Mouse (Mus musculus) small intestine, adult 2 months (tissue): ENCODE data around the gene Dock4.

Experiments
- CTCF ChIP-seq: fragments of 200-500 bp; IDR thresholded peaks from 2 replicates; pipeline ENCODE4 v1.5.1; 2012; ENCODE audit warnings: low read depth, mild to moderate bottlenecking, control low read depth, inconsistent platforms, low read length, moderate library complexity, mixed read lengths; ENCODE audit not compliant: insufficient replicate concordance, insufficient read length; ENCODE audit errors: extremely low read depth
- POLR2A ChIP-seq: fragments of 200-500 bp; IDR thresholded peaks from 2 replicates; pipeline ENCODE4 v1.6.1; 2012; ENCODE audit warnings: low read depth, mild to moderate bottlenecking, control low read depth, inconsistent platforms, low read length, moderate library complexity

DNA sequence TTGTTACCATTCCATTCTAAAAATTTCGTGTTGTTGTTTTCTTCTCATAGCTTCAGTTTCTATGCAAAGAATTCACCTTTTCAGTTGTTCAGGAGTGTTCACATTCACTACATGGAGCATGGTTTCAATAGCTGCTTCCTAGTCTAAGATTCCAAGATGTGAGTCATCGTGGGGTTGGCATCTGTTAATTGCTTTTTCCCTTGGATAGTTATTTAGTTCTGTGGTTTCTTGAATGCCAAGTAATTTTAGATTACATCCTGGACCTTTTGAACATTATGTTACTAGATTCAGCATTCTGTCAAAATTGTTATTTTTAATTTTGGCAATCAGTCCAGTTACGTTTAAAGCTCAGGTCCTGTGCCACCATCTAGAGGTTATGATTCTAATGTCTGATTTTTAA lies 355.7 kb downstream of the Dock4 start:
- TF ChIP-seq CTCF: no peak
- no peak for TF ChIP-seq POLR2A
